Mouse (Mus musculus) liver, embryonic 16.5 days (tissue): Measurements from ENCODE around the gene Gm21783. TPM values are rescaled to one million over a fixed set of nuclear protein-coding genes. Genes with fewer than 3 reads are reported as not detected.
"Not testable (repeated sequence)": the region's sequence is repeated elsewhere in the genome, so short reads cannot be mapped to it uniquely, and the experiment has no call there.

ENCODE experiments used
- ATAC-seq: fragments of 200-750 bp; cut with Nextera tagmentation; 2 replicates; pipeline ENCODE4 v1.8.0; 2017; ENCODE audit warnings: low read depth, mild to moderate bottlenecking, moderate number of reproducible peaks, moderate library complexity
- H3K27ac ChIP-seq: fragments of 300-500 bp; sonication (generic); 2 replicates; pipeline ENCODE4 v1.5.1; 2014; ENCODE audit warnings: mild to moderate bottlenecking, low read length
- H3K27me3 ChIP-seq: fragments of 300-500 bp; sonication (generic); 2 replicates; pipeline ENCODE4 v1.6.1; 2014; ENCODE audit warnings: low read depth, low read length, mixed read lengths; ENCODE audit not compliant: control insufficient read depth, insufficient read depth
- H3K36me3 ChIP-seq: fragments of 300-500 bp; sonication (generic); 2 replicates; pipeline ENCODE4 v1.6.1; 2014; ENCODE audit warnings: mild to moderate bottlenecking; ENCODE audit not compliant: control insufficient read depth, insufficient read depth
- H3K4me1 ChIP-seq: fragments of 300-500 bp; sonication (generic); 2 replicates; pipeline ENCODE4 v1.6.1; 2014; ENCODE audit warnings: low read depth, low read length, mixed read lengths; ENCODE audit not compliant: control insufficient read depth
- H3K4me2 ChIP-seq: fragments of 300-500 bp; sonication (generic); 2 replicates; pipeline ENCODE4 v1.6.1; 2014; ENCODE audit warnings: low read depth, low read length, mixed read lengths
- H3K4me3 ChIP-seq: fragments of 300-500 bp; sonication (generic); 2 replicates; pipeline ENCODE4 v1.5.1; 2014; ENCODE audit warnings: low read depth, mild to moderate bottlenecking, low read length
- H3K9ac ChIP-seq: fragments of 300-500 bp; sonication (generic); 2 replicates; pipeline ENCODE4 v1.6.1; 2014; ENCODE audit warnings: low read depth, low read length
- H3K9me3 ChIP-seq: fragments of 300-500 bp; sonication (generic); replicated peaks from 2 replicates; pipeline ENCODE4 v1.6.1; 2016; ENCODE audit warnings: low read length; ENCODE audit not compliant: control insufficient read depth
- WGBS: fragments of 180-500 bp; shearing (Covaris S2); extraction: QIAGEN DNeasy Blood & Tissue Kit; methylation state at CpG from one replicate; pipeline ENCODE4 v1.1.7; 2014; ENCODE audit not compliant: insufficient replicate concordance; 5-methylcytosine and 5-hydroxymethylcytosine counted together
- polyA plus RNA-seq: library from polyadenylated mRNA; unstranded; fragments of >200 nt; fragmentation: Nextera tagmentation; extraction: Ambion mirVana; gene quantifications from 2 replicates; pipeline ENCODE4 v1.2.1, GENCODE M21; 2015

Gm21783 gene
- polyA plus RNA-seq, result not detected in 2 replicates

GRCm38 (mm10) chrY:44981163-44981562 is at the start of gene Gm21783:
Gm21783 (minus strand) TSS chrY:44981263.
- no CpG with 5 or more reads among the region's 1 CpGs for WGBS
- not testable (repeated sequence) for H3K4me2 ChIP-seq, H3K36me3 ChIP-seq, H3K4me3 ChIP-seq, ATAC-seq, H3K9ac ChIP-seq, H3K27me3 ChIP-seq, H3K27ac ChIP-seq, H3K4me1 ChIP-seq, H3K9me3 ChIP-seq
